Mouse (Mus musculus) lung, embryonic 16.5 days (tissue): ENCODE results near the gene Utp11. TPM values are rescaled to one million over a fixed set of nuclear protein-coding genes. Genes with fewer than 3 reads are reported as not detected.

Experiments
- ATAC-seq: fragments of 200-750 bp; cut with Nextera tagmentation; 2 replicates; pipeline ENCODE4 v1.8.0; 2017; ENCODE audit warnings: low read depth, mild to moderate bottlenecking, moderate library complexity
- H3K27ac ChIP-seq: fragments of 300-500 bp; sonication (generic); 2 replicates; pipeline ENCODE4 v1.5.1; 2014; ENCODE audit warnings: mild to moderate bottlenecking, control low read depth, low read length
- H3K27me3 ChIP-seq: fragments of 300-500 bp; sonication (generic); 2 replicates; pipeline ENCODE4 v1.6.1; 2014; ENCODE audit warnings: low read depth, low read length, mixed read lengths; ENCODE audit not compliant: control insufficient read depth, insufficient read depth
- H3K36me3 ChIP-seq: fragments of 300-500 bp; sonication (generic); 2 replicates; pipeline ENCODE4 v1.6.1; 2014; ENCODE audit warnings: low read length; ENCODE audit not compliant: control insufficient read depth, insufficient read depth
- H3K4me1 ChIP-seq: fragments of 300-500 bp; sonication (generic); replicated peaks from 2 replicates; pipeline ENCODE4 v1.6.1; 2014; ENCODE audit warnings: low read length, mixed read lengths; ENCODE audit not compliant: control insufficient read depth, insufficient read depth
- H3K4me2 ChIP-seq: fragments of 300-500 bp; sonication (generic); 2 replicates; pipeline ENCODE4 v1.6.1; 2014; ENCODE audit warnings: low read depth, low read length, control low read depth
- H3K4me3 ChIP-seq: fragments of 300-500 bp; sonication (generic); 2 replicates; pipeline ENCODE4 v1.5.1; 2014; ENCODE audit warnings: mild to moderate bottlenecking, low read length, control low read depth
- H3K9ac ChIP-seq: fragments of 300-500 bp; sonication (generic); 2 replicates; pipeline ENCODE4 v1.6.1; 2014; ENCODE audit warnings: low read length, control low read depth
- H3K9me3 ChIP-seq: fragments of 300-500 bp; sonication (generic); 2 replicates; pipeline ENCODE4 v1.6.1; 2016; ENCODE audit warnings: low read length; ENCODE audit not compliant: control insufficient read depth
- WGBS: fragments of 180-500 bp; shearing (Covaris S2); extraction: QIAGEN DNeasy Blood & Tissue Kit; methylation state at CpG from one replicate; pipeline ENCODE4 v1.1.7; 2014; 5-methylcytosine and 5-hydroxymethylcytosine counted together
- polyA plus RNA-seq: library from polyadenylated mRNA; unstranded; fragments of >200 nt; fragmentation: Nextera tagmentation; extraction: Ambion mirVana; gene quantifications from 2 replicates; pipeline ENCODE4 v1.2.1, GENCODE M21; 2015

The Utp11 gene
- polyA plus RNA-seq, 1 experiment from 2014 or later = 59.5 TPM

DNA sequence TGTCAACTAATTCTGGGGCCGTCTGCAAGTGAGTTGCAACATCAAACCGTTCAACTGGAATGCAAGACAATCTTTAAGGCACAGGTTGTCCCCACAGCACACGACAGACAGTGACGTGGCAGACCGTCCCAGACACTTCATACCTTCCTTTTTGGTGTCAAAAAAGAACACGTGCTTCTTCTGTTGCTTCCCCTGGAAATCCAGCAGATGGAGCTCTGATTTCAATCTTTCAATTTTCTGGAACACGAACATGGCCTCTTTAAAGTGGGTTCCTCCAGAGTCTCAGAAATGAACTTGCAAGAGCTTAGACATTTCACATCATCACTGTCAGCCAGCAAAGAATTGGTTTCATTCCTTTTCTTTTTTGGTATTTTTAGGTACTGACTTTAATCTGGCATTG lies 11.1 kb downstream of the Utp11 start:
- H3K4me1 ChIP-seq = no peaks in the 10 kb centered on the region; the same call in 1 of the 2 replicates
- H3K27ac ChIP-seq = no peak overlapping the region
- peak; percentile 5; the same call in 1 of the 2 replicates for ATAC-seq
- no peaks in the 10 kb centered on the region for H3K27me3 ChIP-seq
- H3K4me2 ChIP-seq = no peak overlapping the region
- H3K9me3 ChIP-seq = no peaks in the 10 kb centered on the region
- no peak overlapping the region for H3K4me3 ChIP-seq
- H3K9ac ChIP-seq = no peak overlapping the region
- peaks cover 39% of the 10 kb centered on the region for H3K36me3 ChIP-seq
- WGBS = 49% methylated on average over 7 of the region's 7 CpGs

DNA sequence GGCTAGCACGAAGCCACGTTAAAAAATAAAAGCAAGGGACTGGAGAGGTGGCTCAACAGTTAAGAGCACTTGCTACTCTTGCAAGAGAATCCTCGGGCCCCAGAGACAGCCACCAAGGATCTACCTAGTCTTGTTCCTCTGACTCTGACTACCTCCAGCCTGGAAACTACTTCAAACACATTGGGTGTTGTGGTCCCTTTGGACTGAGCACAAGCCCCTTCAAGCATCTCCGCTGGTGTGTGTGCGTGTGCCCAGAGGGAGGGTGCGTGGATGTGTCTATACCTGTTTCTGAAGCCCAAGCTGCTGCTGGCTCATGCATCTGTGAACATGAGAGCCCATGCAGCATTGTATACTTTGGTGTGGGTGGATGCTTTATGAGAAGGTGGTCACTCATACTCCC lies 17.4 kb downstream of the Utp11 start:
- peaks cover 3% of the 10 kb centered on the region; the same call in 1 of the 2 replicates for H3K4me1 ChIP-seq
- H3K9ac ChIP-seq = no peak overlapping the region
- no peaks in the 10 kb centered on the region for H3K9me3 ChIP-seq
- ATAC-seq = no peak
- H3K4me2 ChIP-seq = no peak overlapping the region
- H3K27me3 ChIP-seq = peaks cover 15% of the 10 kb centered on the region
- no peak overlapping the region for H3K27ac ChIP-seq
- WGBS = 83% methylated on average over 6 of the region's 6 CpGs
- no peak overlapping the region for H3K4me3 ChIP-seq
- peaks cover 21% of the 10 kb centered on the region for H3K36me3 ChIP-seq

DNA sequence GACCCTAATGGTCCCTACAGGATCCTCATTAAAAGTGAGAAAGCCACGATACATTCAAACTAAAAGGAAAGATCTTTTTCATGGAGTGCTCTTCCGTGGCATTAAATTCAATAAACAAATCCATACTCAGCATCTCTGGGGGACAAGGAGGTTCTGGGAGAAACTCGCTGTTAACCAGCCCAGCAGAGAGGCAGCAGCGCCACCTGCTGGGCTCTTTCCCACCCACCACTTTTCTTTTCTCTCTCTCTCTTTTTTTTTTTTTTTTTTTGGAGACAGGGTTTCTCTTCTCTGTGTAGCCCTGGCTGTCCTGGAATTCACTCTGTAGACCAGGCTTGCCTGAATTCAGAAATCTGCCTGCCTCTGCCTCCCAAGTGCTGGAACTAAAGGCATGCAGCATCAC lies 18.4 kb downstream of the Utp11 start:
- H3K36me3 ChIP-seq = peaks cover 15% of the 10 kb centered on the region
- H3K9ac ChIP-seq = no peak overlapping the region
- ATAC-seq = 0 out of 2 replicates have a peak, but pooled peaks have one; percentile 21
- H3K4me1 ChIP-seq = peaks cover 3% of the 10 kb centered on the region; the same call in 1 of the 2 replicates
- H3K9me3 ChIP-seq = no peaks in the 10 kb centered on the region
- H3K4me3 ChIP-seq = no peak overlapping the region
- H3K4me2 ChIP-seq = no peak overlapping the region
- H3K27ac ChIP-seq = no peak overlapping the region
- WGBS = 7% methylated on average over 4 of the region's 4 CpGs
- H3K27me3 ChIP-seq = peaks cover 15% of the 10 kb centered on the region

DNA sequence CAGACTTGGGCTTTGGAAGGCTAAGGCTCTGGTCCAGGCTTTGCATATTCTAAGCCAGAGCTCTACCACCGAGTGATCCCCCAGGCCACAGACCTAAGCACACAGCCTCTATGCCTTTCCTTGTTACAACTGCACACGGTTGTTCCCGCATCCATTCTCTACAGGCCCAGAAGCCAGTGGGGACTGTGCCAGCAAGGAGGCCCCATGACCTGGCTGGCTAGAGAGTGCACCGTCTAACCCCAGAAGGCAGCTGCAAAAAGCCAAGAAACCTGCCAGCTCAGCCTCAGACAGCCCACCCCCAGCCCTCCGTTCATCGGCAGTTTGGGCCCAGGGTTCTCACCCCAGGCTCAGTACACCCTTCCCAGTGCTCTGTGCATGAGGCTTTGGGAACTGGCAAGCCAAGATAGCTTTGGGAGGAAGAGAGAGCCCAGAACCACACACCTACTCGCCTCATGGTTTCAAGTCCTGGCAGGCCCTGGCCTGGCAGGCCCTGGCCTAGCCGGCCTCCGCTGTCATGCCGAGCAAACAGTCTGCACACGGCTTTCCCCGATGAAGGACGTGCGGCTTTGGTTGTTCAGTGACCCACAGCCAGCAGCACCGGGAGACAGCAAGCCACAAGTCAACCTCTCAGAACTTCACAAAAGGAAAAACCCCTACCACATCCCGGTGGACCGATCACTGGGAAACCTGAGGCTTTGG lies 18.9 kb downstream of the Utp11 start:
- H3K4me1 ChIP-seq = peaks cover 3% of the 10 kb centered on the region; the same call in 1 of the 2 replicates
- no peak overlapping the region for H3K4me3 ChIP-seq
- H3K9ac ChIP-seq = no peak overlapping the region
- H3K36me3 ChIP-seq = peaks cover 10% of the 10 kb centered on the region
- 65% methylated on average over 17 of the region's 17 CpGs for WGBS
- H3K9me3 ChIP-seq = no peaks in the 10 kb centered on the region
- peaks cover 15% of the 10 kb centered on the region for H3K27me3 ChIP-seq
- ATAC-seq = no peak
- H3K27ac ChIP-seq = no peak overlapping the region
- H3K4me2 ChIP-seq = no peak overlapping the region

DNA sequence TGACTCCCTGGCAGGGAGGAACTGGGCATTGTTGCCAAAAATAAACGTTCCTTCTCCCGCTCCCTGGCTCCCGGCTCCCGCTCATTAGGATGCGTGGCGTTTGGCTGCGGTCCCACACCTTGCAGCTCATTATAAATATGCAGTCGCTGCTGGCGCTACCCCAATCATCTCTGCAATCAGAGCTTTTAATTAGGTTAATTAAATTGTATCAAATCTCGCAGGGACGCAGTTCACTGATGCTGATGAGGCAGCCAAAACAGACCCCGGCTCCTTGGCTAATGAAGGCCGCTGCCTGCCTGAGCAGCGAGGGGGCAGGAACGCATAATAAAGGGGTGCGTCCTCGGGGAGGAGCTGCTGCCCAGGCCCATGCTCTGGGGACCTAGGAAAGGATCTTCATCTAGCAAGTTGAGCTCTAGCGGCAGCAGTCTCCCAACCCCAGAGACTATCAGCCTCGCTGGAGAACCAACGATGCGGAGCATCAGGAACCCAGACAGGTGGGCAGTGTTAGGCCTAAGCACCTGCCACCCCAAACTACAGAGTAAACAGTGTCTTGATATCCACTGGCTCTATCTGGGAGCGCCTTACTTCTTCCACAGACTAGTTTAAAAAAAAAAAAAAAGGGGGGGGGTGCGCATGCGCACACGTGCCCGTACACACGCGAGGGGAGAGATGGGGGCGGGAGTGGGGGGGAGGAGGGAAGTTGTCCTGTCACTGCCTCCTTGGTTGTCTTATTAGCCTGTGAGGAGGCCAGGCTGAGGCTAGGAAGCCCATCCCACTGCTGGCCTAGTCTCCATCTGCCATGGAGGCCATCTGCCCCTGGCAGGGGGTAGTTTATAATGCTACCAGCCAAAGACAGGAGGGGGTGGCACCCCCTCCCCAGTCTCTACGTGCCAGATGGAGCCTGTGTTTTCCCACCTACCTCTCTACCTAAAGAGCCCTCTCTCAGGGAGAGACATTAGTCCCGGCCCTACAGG lies 20.8 kb downstream of the Utp11 start:
- Histone ChIP-seq H3K9ac (no peak overlapping the region), H3K9me3 (no peaks in the 10 kb centered on the region), H3K27ac (no peak overlapping the region), H3K27me3 (peaks cover 23% of the 10 kb centered on the region), H3K4me3 (no peak overlapping the region), H3K36me3 (peaks cover 4% of the 10 kb centered on the region), H3K4me1 (peaks cover 3% of the 10 kb centered on the region; the same call in 1 of the 2 replicates), H3K4me2 (peak overlapping the region; percentile 4)
- no peak for ATAC-seq
- WGBS = 3% methylated on average over 29 of the region's 31 CpGs

DNA sequence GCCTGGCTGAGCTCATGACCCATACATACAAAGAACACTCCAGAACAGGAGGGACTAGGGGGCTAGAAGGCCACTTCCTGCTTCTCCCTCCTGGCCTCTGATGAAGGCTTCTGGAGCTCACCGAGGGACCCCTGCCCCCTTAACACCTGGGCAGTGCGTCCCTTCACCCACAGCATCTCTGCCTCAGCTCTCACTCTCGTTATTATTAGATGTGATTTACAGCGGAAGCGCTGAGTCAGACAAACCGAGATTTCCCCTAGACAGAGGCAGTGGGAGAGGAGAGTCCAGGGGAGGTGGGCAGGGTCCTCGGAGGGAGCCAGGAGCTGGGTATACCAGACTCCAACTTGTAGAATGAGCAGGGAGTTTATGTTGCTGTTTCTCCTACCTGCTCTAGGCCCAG lies 21.8 kb downstream of the Utp11 start:
- peaks cover 24% of the 10 kb centered on the region for H3K27me3 ChIP-seq
- 18% methylated on average over 7 of the region's 7 CpGs for WGBS
- no peak for ATAC-seq
- H3K4me3 ChIP-seq = no peak overlapping the region
- H3K9ac ChIP-seq = no peak overlapping the region
- peaks cover 3% of the 10 kb centered on the region; the same call in 1 of the 2 replicates for H3K4me1 ChIP-seq
- H3K9me3 ChIP-seq = no peaks in the 10 kb centered on the region
- H3K36me3 ChIP-seq = no peaks in the 10 kb centered on the region
- H3K4me2 ChIP-seq = no peak overlapping the region
- no peak overlapping the region for H3K27ac ChIP-seq

DNA sequence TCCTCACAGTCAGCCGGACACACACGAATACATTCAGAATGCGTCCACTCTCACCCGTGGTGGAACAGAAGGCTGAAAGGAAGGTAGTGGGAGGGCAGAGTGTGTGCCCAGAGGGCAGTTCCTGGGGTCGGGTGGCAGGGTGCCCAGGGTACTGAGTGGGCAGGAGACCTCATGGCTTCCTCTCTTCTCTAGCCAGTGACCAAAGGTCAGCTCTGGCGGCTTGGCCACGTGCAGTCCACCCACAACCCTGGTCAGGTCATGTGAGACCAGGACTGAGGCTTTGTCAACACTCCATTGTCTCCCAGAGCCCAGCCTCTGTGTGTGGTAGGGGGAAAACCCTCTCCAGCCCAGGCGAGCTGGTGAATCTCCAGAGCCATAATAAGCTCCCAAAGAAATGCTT lies 23.2 kb downstream of the Utp11 start:
- no peak overlapping the region for H3K4me2 ChIP-seq
- no peak overlapping the region for H3K9ac ChIP-seq
- H3K27me3 ChIP-seq = peaks cover 24% of the 10 kb centered on the region
- H3K4me1 ChIP-seq = peaks cover 3% of the 10 kb centered on the region; the same call in 1 of the 2 replicates
- 61% methylated on average over 8 of the region's 8 CpGs for WGBS
- H3K4me3 ChIP-seq = no peak overlapping the region
- no peaks in the 10 kb centered on the region for H3K9me3 ChIP-seq
- no peak overlapping the region for H3K27ac ChIP-seq
- no peaks in the 10 kb centered on the region for H3K36me3 ChIP-seq
- ATAC-seq = no peak

DNA sequence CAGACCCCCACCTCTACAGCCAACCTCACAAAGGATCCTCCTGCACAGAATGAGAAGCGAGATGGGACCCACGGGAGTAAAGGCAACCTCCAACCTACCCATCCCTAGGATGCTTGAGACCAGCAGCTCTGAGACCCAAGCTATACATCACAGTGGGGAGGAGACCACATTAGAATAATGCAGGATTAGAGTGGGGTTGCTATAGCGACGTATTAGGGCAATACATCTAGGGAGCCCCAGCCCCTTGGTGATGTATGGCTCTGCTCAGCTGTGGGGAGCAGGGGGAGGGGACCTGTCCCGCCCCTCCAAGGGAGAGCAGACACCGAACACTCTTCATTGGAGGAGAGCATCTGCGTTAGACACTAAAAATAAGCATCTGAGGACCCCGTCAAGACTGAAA lies 25.3 kb downstream of the Utp11 start:
- H3K4me2 ChIP-seq = no peak overlapping the region
- no peaks in the 10 kb centered on the region for H3K9me3 ChIP-seq
- ATAC-seq = no peak
- H3K27me3 ChIP-seq = peaks cover 38% of the 10 kb centered on the region
- H3K4me1 ChIP-seq = peaks cover 3% of the 10 kb centered on the region; the same call in 1 of the 2 replicates
- WGBS = 25% methylated on average over 8 of the region's 8 CpGs
- H3K4me3 ChIP-seq = no peak overlapping the region
- H3K9ac ChIP-seq = no peak overlapping the region
- H3K27ac ChIP-seq = no peak overlapping the region
- H3K36me3 ChIP-seq = no peaks in the 10 kb centered on the region

DNA sequence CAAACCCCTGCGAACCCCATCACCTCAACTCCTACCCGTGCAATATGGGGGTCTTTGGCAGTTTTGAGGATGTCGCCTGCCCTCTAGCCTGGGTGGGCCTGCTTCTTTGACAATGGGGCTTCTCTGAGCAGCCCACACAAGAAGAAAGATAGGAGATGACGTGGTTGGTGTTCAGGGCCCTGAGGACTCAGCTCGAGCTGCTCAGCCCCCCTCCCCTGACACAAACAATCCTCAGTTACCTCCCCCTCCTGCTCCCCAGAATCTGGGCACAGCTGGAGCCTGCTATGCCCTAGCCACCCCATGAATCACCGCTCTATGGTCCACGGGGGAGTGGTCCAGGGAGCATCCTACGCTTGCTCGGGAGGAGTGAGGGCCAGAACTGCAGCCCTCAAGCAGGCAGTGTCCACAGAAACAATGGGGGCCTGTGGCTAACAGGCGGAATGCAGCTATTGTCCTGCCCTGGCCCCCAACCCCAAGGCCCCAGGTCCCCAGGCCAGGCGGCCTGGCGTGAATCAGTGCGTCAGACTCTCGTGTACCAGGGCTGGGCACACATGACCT lies 25.8 kb downstream of the Utp11 start:
- peaks cover 38% of the 10 kb centered on the region for H3K27me3 ChIP-seq
- 44% methylated on average over 14 of the region's 14 CpGs for WGBS
- no peak overlapping the region for H3K4me3 ChIP-seq
- H3K9ac ChIP-seq = no peak overlapping the region
- no peak overlapping the region for H3K27ac ChIP-seq
- H3K4me1 ChIP-seq = peaks cover 3% of the 10 kb centered on the region; the same call in 1 of the 2 replicates
- ATAC-seq = no peak
- H3K4me2 ChIP-seq = no peak overlapping the region
- no peaks in the 10 kb centered on the region for H3K9me3 ChIP-seq
- H3K36me3 ChIP-seq = no peaks in the 10 kb centered on the region
